Mouse (Mus musculus) liver, postnatal 0 days (tissue): ENCODE results near the gene Olfr1065.
"Not testable (repeated sequence)": the region's sequence is repeated elsewhere in the genome, so short reads cannot be mapped to it uniquely, and the experiment has no call there.

Source experiments
- CTCF ChIP-seq: sonication (generic); IDR thresholded peaks from 2 replicates; pipeline ENCODE4 v1.5.1; 2016; ENCODE audit warnings: antibody characterized with exemption, low read depth
- EP300 ChIP-seq: IDR thresholded peaks from 2 replicates; pipeline ENCODE4 v1.6.1; 2016; ENCODE audit warnings: antibody characterized with exemption, low read depth, mild to moderate bottlenecking

GRCm38 (mm10) chr2:86442101-86442500 is 8.3 kb downstream of the Olfr1065 start:
- TF ChIP-seq CTCF, EP300: not testable (repeated sequence)
